Mouse (Mus musculus) liver, adult 2 months (tissue): Measurements from ENCODE around the gene Eif3g. TPM values are rescaled to one million over a fixed set of nuclear protein-coding genes. Genes with fewer than 3 reads are reported as not detected.

ENCODE experiments used
- DNase-seq: peaks from one replicate; pipeline ENCODE4 v3.0.0-alpha.2; 2011; ENCODE audit warnings: low read depth, low spot score; ENCODE audit errors: extremely low read depth
- H3K27ac ChIP-seq: fragments of 200-500 bp; replicated peaks from 2 replicates; pipeline ENCODE4 v1.5.1; 2012; ENCODE audit warnings: low read depth, mild to moderate bottlenecking, control low read depth, inconsistent platforms, low read length; ENCODE audit not compliant: insufficient read depth
- H3K27me3 ChIP-seq: fragments of 200-500 bp; 2 replicates; pipeline ENCODE4 v1.6.1; 2012; ENCODE audit warnings: mild to moderate bottlenecking, moderate library complexity, low read length, inconsistent platforms; ENCODE audit not compliant: control insufficient read depth, insufficient read depth
- H3K36me3 ChIP-seq: fragments of 200-500 bp; 2 replicates; pipeline ENCODE4 v1.6.1; 2012; ENCODE audit warnings: low read length, inconsistent platforms; ENCODE audit not compliant: control insufficient read depth, insufficient read depth
- H3K4me1 ChIP-seq: fragments of 200-500 bp; 2 replicates; pipeline ENCODE4 v1.6.1; 2011; ENCODE audit warnings: low read length; ENCODE audit not compliant: control insufficient read depth, insufficient read depth
- H3K4me3 ChIP-seq: fragments of 200-500 bp; 2 replicates; pipeline ENCODE4 v1.5.1; 2011; ENCODE audit warnings: low read depth, mild to moderate bottlenecking, control low read depth, low read length, moderate library complexity; ENCODE audit not compliant: insufficient read depth
- H3K79me2 ChIP-seq: fragments of 200-500 bp; 2 replicates; pipeline ENCODE4 v1.6.1; 2012; ENCODE audit warnings: inconsistent platforms, mild to moderate bottlenecking, low read length, moderate library complexity; ENCODE audit not compliant: control insufficient read depth, insufficient read depth
- H3K9ac ChIP-seq: fragments of 200-500 bp; 2 replicates; pipeline ENCODE4 v1.6.1; 2012; ENCODE audit warnings: low read depth, mild to moderate bottlenecking, control low read depth, inconsistent platforms, low read length
- CTCF ChIP-seq: fragments of 200-500 bp; IDR thresholded peaks from 2 replicates; pipeline ENCODE4 v1.5.1; 2011; ENCODE audit warnings: low read depth, low read length, control low read depth
- POLR2A ChIP-seq: fragments of 200-500 bp; IDR thresholded peaks from 2 replicates; pipeline ENCODE4 v1.6.1; 2011; ENCODE audit warnings: low read length, control low read depth; ENCODE audit not compliant: insufficient read depth; ENCODE audit errors: extremely low read depth
- WGBS: fragments of 180-500 bp; shearing (Covaris S2); methylation state at CpG from one replicate; pipeline ENCODE4 v1.1.7; 2018; 5-methylcytosine and 5-hydroxymethylcytosine counted together
- polyA plus RNA-seq: library from polyadenylated mRNA; depleted of rRNA; stranded (reverse); fragments of >200 nt; gene quantifications from 2 replicates; pipeline ENCODE4 v1.2.3, GENCODE M21; 2012
- total RNA-seq: library from RNA; depleted of rRNA; stranded (reverse); fragments of >200 nt; gene quantifications from 2 replicates; pipeline ENCODE4 v1.2.3, GENCODE M21; 2014

Gene Eif3g
- total and polyA plus RNA-seq, 2 experiments: 51.7 to 98.3 TPM

GRCm38 (mm10) chr9:20895382-20895781 is 3.0 kb downstream of the Eif3g start:
- H3K4me1 ChIP-seq: peaks cover 14% of the 10 kb centered on the region
- H3K79me2 ChIP-seq: peaks cover 17% of the 10 kb centered on the region; the same call in 1 of the 2 replicates
- no peak for DNase-seq
- 93% methylated on average over 9 of the region's 9 CpGs for WGBS
- no peak overlapping the region for H3K4me3 ChIP-seq
- TF ChIP-seq POLR2A (no peak), CTCF (no peak)
- no peak overlapping the region for H3K27ac ChIP-seq
- H3K9ac ChIP-seq: no peak overlapping the region
- H3K36me3 ChIP-seq: peaks cover 10% of the 10 kb centered on the region; the same call in 1 of the 2 replicates
- H3K27me3 ChIP-seq: no peaks in the 10 kb centered on the region

DNA sequence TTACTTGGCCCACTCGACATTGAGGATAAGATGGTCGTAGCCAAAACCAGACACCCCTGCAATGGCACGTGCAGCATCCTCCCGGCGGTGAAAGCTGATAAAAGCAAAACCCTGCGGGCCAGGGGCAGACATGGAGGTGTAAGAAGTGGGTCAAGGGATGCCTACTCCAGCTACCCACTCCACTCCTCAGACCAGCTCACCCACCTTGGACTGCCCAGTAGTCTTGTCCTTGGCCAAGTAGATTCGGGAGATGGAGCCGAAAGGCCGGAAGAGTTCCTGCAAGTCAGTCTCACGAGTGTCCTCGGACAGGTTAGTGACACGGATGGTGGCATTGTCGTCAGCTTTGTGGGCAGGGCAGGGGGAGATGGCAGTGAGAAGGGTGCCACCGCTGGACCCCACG is 3.8 kb downstream of the Eif3g start:
- no peak overlapping the region for H3K4me3 ChIP-seq
- H3K27me3 ChIP-seq: no peaks in the 10 kb centered on the region
- H3K4me1 ChIP-seq: peaks cover 14% of the 10 kb centered on the region
- 90% methylated on average over 15 of the region's 15 CpGs for WGBS
- H3K36me3 ChIP-seq: peaks cover 14% of the 10 kb centered on the region
- TF ChIP-seq POLR2A (no peak), CTCF (no peak)
- no peak for DNase-seq
- peaks cover 17% of the 10 kb centered on the region; the same call in 1 of the 2 replicates for H3K79me2 ChIP-seq
- H3K9ac ChIP-seq: no peak overlapping the region
- no peak overlapping the region for H3K27ac ChIP-seq

DNA sequence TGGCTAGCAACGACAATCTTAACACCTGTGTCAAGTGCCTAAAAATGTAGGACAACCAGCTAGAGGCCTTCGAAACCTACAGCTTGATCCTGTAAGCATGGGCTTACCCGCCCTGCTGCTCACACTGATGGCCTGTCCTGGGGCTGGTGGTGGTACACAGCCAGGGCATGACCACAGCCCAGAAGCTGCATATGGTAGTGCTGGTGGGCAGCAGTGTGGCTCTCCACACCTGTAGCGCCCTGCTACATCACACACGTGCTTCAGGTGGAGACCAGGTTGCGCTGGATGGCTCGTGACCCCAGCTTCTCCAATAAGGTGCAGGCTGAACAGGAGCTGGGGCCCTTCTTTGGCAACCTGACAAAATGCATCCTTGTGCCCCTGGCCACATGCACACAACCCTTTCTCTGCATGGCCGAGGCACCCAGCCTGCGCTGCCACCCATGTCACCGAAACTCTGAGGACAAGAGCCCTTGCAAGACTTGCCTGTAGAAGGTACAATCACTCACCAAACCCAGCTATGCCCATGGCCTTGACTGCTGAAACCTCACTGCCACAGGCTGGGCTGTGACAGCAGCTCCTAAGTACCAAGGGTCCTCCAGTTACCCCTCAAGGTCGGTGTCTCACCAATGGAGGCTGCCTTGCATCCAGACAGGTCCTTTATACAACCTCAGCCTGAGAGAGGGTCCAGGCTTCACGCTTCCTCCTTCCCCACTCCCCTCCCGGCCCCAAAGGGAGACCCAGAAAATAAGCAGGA is 4.7 kb downstream of the Eif3g start:
- no peak overlapping the region for H3K9ac ChIP-seq
- 81% methylated on average over 13 of the region's 13 CpGs for WGBS
- H3K27ac ChIP-seq: no peak overlapping the region
- H3K4me1 ChIP-seq: peaks cover 14% of the 10 kb centered on the region
- peaks cover 15% of the 10 kb centered on the region for H3K36me3 ChIP-seq
- DNase-seq: no peak
- no peaks in the 10 kb centered on the region for H3K27me3 ChIP-seq
- TF ChIP-seq POLR2A: no peak
- no peak for TF ChIP-seq CTCF
- no peak overlapping the region for H3K4me3 ChIP-seq
- peaks cover 17% of the 10 kb centered on the region; the same call in 1 of the 2 replicates for H3K79me2 ChIP-seq

DNA sequence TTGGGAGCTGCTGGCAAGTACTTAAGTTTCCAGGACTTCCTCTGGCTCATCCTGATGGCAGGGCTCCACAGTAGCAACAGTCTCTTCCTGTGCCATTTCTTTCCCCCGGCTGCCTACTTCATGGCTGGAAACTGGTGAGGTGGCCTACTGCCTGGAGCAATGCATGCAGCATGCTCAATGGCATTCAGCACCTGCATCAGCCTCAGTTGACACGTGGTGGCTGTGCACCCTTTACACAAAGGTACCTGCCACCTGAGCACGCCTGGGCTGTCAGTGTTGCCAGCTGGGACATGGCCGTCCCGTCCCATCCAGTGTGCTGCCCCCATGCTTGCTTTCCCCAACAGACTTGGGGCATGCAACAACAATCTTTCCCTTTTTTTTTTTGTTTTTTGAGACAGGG is 5.4 kb downstream of the Eif3g start:
- H3K9ac ChIP-seq: no peak overlapping the region
- H3K27me3 ChIP-seq: no peaks in the 10 kb centered on the region
- peaks cover 20% of the 10 kb centered on the region; the same call in 1 of the 2 replicates for H3K79me2 ChIP-seq
- no peak overlapping the region for H3K27ac ChIP-seq
- WGBS: 77% methylated on average over 5 of the region's 5 CpGs
- no peak for TF ChIP-seq POLR2A
- no peak for TF ChIP-seq CTCF
- peaks cover 12% of the 10 kb centered on the region for H3K4me1 ChIP-seq
- peaks cover 15% of the 10 kb centered on the region for H3K36me3 ChIP-seq
- no peak for DNase-seq
- no peak overlapping the region for H3K4me3 ChIP-seq

DNA sequence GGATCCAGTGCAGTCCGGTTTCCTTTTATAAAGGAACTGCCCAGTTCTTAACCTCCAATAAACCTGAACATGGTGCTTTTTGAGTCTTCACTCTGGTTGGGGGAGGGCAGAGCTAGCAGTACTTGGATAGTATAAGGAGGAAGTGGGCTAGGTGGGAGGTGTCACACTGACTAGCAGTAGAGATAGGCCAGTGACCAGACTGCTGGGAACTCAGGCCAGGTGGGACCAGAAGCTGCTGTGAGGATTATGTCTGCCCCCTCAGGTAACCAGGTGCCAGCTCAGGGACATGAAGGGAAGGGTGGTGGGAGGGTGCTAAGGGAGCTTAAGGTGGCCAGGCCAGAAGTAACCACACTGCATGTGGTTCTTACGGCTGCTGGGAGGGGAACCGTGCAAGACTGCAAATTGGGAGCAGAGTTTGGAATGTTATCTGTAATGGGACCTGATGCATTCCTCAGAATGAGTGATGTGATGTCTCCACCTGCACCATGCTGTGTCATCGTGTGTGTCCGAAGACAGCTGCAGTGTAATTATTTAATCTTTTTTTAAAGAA is 6.2 kb downstream of the Eif3g start:
- Histone ChIP-seq H3K27ac (no peak overlapping the region), H3K27me3 (no peaks in the 10 kb centered on the region), H3K9ac (no peak overlapping the region), H3K36me3 (peaks cover 15% of the 10 kb centered on the region), H3K4me3 (no peak overlapping the region), H3K4me1 (peaks cover 7% of the 10 kb centered on the region), H3K79me2 (peaks cover 12% of the 10 kb centered on the region; the same call in 1 of the 2 replicates)
- 81% methylated on average over 5 of the region's 5 CpGs for WGBS
- DNase-seq: peak; percentile 26
- TF ChIP-seq POLR2A (no peak), CTCF (no peak)
